Mouse (Mus musculus): ENCODE data around the gene Psenen.

DNA sequence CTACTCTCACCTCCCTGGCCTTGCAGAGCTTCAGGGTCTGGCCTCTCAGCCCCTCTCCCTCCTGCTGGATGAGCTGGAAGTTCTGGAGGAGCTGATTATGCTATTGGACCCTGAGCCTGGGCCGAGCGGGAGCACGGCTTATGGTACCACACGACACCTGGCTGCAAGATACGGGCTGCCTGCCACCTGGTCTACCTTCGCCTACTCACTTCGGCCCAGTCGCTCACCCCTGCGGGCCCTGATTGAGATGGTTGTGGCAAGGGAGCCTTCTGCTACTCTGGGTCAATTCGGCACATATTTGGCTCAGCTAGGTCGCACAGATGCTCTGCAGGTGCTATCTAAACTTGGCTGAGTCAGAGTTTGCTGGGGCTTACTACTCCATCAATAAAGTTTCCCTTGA is 4.1 kb upstream of the Psenen start:
- no peak for TF ChIP-seq POLR2A (IDR thresholded peaks at IDR 0.05; ENCODE audit: borderline replicate concordance, low read depth, low read length)
- TF ChIP-seq CTCF (IDR thresholded peaks at IDR 0.05; ENCODE audit: low read depth, low read length) = no peak
